Mouse (Mus musculus) hindbrain, embryonic 12.5 days (tissue): ENCODE measurements around the gene Nupr1. TPM values are rescaled to one million over a fixed set of nuclear protein-coding genes. Genes with fewer than 3 reads are reported as not detected.

Source experiments
- ATAC-seq: fragments of 200-750 bp; cut with Nextera tagmentation; 2 replicates; pipeline ENCODE4 v1.8.0; 2017; ENCODE audit warnings: moderate TSS enrichment; ENCODE audit not compliant: low FRiP score
- H3K27ac ChIP-seq: fragments of 300-500 bp; sonication (generic); 2 replicates; pipeline ENCODE4 v1.5.1; 2016; ENCODE audit warnings: mild to moderate bottlenecking
- H3K27me3 ChIP-seq: fragments of 300-500 bp; sonication (generic); 2 replicates; pipeline ENCODE4 v1.6.1; 2016; ENCODE audit warnings: mild to moderate bottlenecking
- H3K36me3 ChIP-seq: fragments of 300-500 bp; sonication (generic); 2 replicates; pipeline ENCODE4 v1.6.1; 2016; ENCODE audit warnings: mild to moderate bottlenecking
- H3K4me1 ChIP-seq: fragments of 300-500 bp; sonication (generic); 2 replicates; pipeline ENCODE4 v1.6.1; 2016
- H3K4me2 ChIP-seq: fragments of 300-500 bp; sonication (generic); replicated peaks from 2 replicates; pipeline ENCODE4 v1.6.1; 2016; ENCODE audit warnings: mild to moderate bottlenecking
- H3K4me3 ChIP-seq: fragments of 300-500 bp; sonication (generic); 2 replicates; pipeline ENCODE4 v1.5.1; 2016; ENCODE audit warnings: mild to moderate bottlenecking
- H3K9ac ChIP-seq: fragments of 300-500 bp; sonication (generic); 2 replicates; pipeline ENCODE4 v1.6.1; 2016; ENCODE audit warnings: mild to moderate bottlenecking, moderate library complexity
- H3K9me3 ChIP-seq: fragments of 300-500 bp; sonication (generic); replicated peaks from 2 replicates; pipeline ENCODE4 v1.6.1; 2016; ENCODE audit warnings: mild to moderate bottlenecking
- WGBS: fragments of 180-500 bp; shearing (Covaris S2); methylation state at CpG from one replicate; pipeline ENCODE4 v1.1.7; 2016; 5-methylcytosine and 5-hydroxymethylcytosine counted together
- polyA plus RNA-seq: library from polyadenylated mRNA; unstranded; fragments of >200 nt; fragmentation: Nextera tagmentation; extraction: Ambion mirVana; gene quantifications from 2 replicates; pipeline ENCODE4 v1.2.1, GENCODE M21; 2016

Nupr1 gene
- polyA plus RNA-seq, 1 experiment from 2014 or later: 3.8 TPM

GRCm38 (mm10) chr7:126636733-126637520 lies 6.3 kb upstream of the Nupr1 start:
- ATAC-seq: no peak
- no peaks in the 10 kb centered on the region for H3K9me3 ChIP-seq
- no peak overlapping the region for H3K27ac ChIP-seq
- 13% methylated on average over 4 of the region's 4 CpGs for WGBS
- H3K4me1 ChIP-seq: no peaks in the 10 kb centered on the region
- no peak overlapping the region for H3K4me3 ChIP-seq
- no peaks in the 10 kb centered on the region for H3K36me3 ChIP-seq
- H3K4me2 ChIP-seq: no peak overlapping the region
- no peak overlapping the region for H3K9ac ChIP-seq
- no peaks in the 10 kb centered on the region; the same call in 1 of the 2 replicates for H3K27me3 ChIP-seq

DNA sequence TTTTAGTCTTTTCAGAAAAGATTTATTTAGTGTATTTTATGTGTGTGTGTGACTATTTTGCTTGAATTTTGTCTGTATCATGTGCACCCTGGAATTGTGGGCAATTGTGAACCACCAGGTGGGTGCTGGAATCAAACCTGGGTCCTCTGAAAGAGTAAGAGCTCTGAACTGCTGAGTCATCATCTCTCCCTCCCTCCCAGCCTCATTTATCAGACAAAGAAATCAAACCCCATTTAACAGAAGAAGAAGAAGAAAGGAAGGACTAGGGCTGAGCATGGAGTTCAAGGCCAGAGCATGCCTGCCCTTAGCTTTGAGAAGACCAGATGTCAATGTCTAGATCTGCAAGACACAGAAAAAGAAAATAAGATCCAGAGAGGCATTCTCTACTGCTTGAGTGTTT lies 4.7 kb upstream of the Nupr1 start:
- Histone ChIP-seq H3K4me2 (no peak overlapping the region), H3K9me3 (no peaks in the 10 kb centered on the region), H3K27ac (no peak overlapping the region), H3K9ac (no peak overlapping the region), H3K4me1 (no peaks in the 10 kb centered on the region), H3K27me3 (no peaks in the 10 kb centered on the region; the same call in 1 of the 2 replicates), H3K4me3 (no peak overlapping the region), H3K36me3 (no peaks in the 10 kb centered on the region)
- no peak for ATAC-seq

DNA sequence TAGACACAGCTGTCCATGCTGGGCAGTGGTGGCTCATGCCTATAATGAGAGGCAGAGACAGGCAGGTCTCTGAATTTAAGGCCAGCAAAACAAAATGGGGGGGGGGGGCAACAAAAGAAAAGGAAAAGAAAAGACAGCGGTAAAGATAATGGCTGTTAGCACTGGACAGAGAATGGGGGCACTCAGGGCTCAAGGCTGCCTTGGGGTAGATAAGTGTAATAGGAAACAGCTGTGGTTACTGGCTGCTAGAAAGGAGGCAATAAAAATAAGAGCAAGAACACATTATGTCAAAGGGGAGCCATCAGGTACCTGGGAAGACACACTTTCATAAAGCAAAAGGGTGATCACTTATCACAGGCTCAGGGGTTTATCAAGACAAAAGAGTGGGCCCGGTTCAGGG lies 1.8 kb upstream of the Nupr1 start:
- ATAC-seq: no peak
- Histone ChIP-seq H3K4me2 (no peak overlapping the region), H3K9me3 (no peaks in the 10 kb centered on the region), H3K27me3 (no peaks in the 10 kb centered on the region), H3K27ac (no peak overlapping the region), H3K36me3 (no peaks in the 10 kb centered on the region), H3K9ac (no peak overlapping the region), H3K4me3 (no peak overlapping the region), H3K4me1 (no peaks in the 10 kb centered on the region)
- WGBS: 94% methylated on average over 2 of the region's 2 CpGs

DNA sequence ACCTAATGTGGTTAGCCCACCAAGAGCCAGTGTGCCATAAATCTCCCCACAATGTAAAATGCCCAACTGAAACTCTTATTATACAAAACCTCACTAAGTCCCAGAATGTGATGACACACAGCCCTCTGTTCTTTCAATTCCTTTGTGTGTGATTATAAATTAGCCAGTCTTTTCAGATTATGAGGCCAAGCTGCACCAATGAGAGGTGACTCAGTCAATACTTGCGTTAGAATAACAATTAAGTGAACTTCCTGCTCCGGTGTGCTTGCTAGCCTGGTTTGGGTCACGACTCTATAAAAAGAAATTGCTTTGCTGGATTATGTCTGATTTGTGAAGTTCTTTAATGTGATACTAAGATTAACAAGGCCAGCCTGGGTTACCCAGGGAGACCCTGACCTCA lies 746 bp downstream of the Nupr1 start:
- Histone ChIP-seq H3K4me2 (no peak overlapping the region), H3K4me1 (no peaks in the 10 kb centered on the region), H3K9ac (no peak overlapping the region), H3K4me3 (no peak overlapping the region), H3K27ac (no peak overlapping the region), H3K27me3 (no peaks in the 10 kb centered on the region), H3K9me3 (no peaks in the 10 kb centered on the region), H3K36me3 (no peaks in the 10 kb centered on the region)
- 38% methylated on average over 3 of the region's 3 CpGs for whole genome bisulfite sequencing
- no peak for ATAC-seq

GRCm38 (mm10) chr7:126628111-126628510 lies 2.5 kb downstream of the Nupr1 start:
- Histone ChIP-seq H3K27ac (no peak overlapping the region), H3K4me3 (no peak overlapping the region), H3K27me3 (no peaks in the 10 kb centered on the region), H3K4me2 (no peak overlapping the region), H3K36me3 (no peaks in the 10 kb centered on the region), H3K4me1 (0 out of 2 replicates have a peak, but pooled peaks cover under 1% of the 10 kb centered on the region), H3K9ac (no peak overlapping the region), H3K9me3 (no peaks in the 10 kb centered on the region)
- no peak for ATAC-seq
- WGBS: 66% methylated on average over 6 of the region's 6 CpGs

GRCm38 (mm10) chr7:126625807-126626600 lies 4.7 kb downstream of the Nupr1 start:
- H3K4me1 ChIP-seq: 0 out of 2 replicates have a peak, but pooled peaks cover 4% of the 10 kb centered on the region
- H3K27ac ChIP-seq: no peak overlapping the region
- no peaks in the 10 kb centered on the region for H3K9me3 ChIP-seq
- no peaks in the 10 kb centered on the region for H3K36me3 ChIP-seq
- no peak overlapping the region for H3K4me3 ChIP-seq
- H3K9ac ChIP-seq: no peak overlapping the region
- H3K27me3 ChIP-seq: no peaks in the 10 kb centered on the region
- ATAC-seq: no peak
- no peak overlapping the region for H3K4me2 ChIP-seq
- WGBS: 86% methylated on average over 3 of the region's 3 CpGs

DNA sequence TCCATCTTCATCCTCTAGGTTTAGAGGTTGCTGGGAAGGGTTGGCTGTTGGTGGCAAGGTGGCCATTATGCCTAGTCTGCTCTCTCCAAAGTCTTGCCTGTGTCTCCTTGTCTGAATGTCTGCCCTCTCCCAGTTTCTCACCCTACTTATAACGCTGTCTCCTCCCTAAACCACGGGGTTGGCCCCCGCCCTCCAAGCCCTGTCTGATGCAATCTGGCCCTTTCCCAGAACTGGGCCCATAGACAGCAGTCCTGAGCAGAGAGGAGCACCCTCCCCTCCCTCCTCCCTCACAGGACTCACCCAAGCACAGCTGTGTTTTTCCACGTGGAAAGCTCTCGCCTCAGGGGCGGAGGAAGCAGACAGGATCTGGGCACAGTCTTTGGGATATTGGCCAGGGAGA lies 5.3 kb downstream of the Nupr1 start:
- Histone ChIP-seq H3K9me3 (no peaks in the 10 kb centered on the region), H3K4me2 (no peak overlapping the region), H3K4me1 (0 out of 2 replicates have a peak, but pooled peaks cover 4% of the 10 kb centered on the region), H3K4me3 (no peak overlapping the region), H3K36me3 (no peaks in the 10 kb centered on the region), H3K27ac (no peak overlapping the region), H3K27me3 (no peaks in the 10 kb centered on the region), H3K9ac (no peak overlapping the region)
- 62% methylated on average over 6 of the region's 6 CpGs for WGBS
- no peak for ATAC-seq

DNA sequence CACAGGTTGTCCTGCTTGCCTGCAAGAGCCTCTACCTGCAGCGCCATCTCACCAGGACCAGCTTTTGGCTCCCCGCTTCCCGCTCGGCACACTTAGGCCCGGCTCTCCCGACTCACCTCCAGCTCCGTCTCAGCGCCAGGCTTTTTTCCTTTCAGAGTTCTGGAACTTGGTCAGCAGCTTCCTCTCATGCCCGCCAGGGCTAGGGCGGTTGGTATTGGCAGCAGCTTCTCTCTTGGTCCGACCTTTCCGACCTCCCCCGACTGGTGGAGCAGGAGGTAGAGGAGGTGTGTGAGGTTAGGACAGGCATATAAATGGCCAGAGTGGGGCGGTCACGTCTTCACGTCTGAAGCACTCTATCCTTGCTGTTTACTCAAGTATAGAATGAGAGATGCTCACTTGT lies 5.9 kb downstream of the Nupr1 start:
- Histone ChIP-seq H3K4me1 (0 out of 2 replicates have a peak, but pooled peaks cover 4% of the 10 kb centered on the region), H3K9me3 (no peaks in the 10 kb centered on the region), H3K9ac (no peak overlapping the region), H3K27ac (no peak overlapping the region), H3K36me3 (no peaks in the 10 kb centered on the region), H3K4me3 (no peak overlapping the region), H3K27me3 (no peaks in the 10 kb centered on the region), H3K4me2 (no peak overlapping the region)
- ATAC-seq: no peak
- 70% methylated on average over 16 of the region's 16 CpGs for WGBS

GRCm38 (mm10) chr7:126623381-126623780 lies 7.3 kb downstream of the Nupr1 start:
- H3K27me3 ChIP-seq: no peaks in the 10 kb centered on the region
- H3K4me1 ChIP-seq: 0 out of 2 replicates have a peak, but pooled peaks cover 4% of the 10 kb centered on the region
- H3K27ac ChIP-seq: no peak overlapping the region
- no peak overlapping the region for H3K4me3 ChIP-seq
- no peak for ATAC-seq
- H3K36me3 ChIP-seq: no peaks in the 10 kb centered on the region
- whole genome bisulfite sequencing: 86% methylated on average over 1 of the region's 1 CpGs
- no peaks in the 10 kb centered on the region for H3K9me3 ChIP-seq
- no peak overlapping the region for H3K4me2 ChIP-seq
- no peak overlapping the region for H3K9ac ChIP-seq

DNA sequence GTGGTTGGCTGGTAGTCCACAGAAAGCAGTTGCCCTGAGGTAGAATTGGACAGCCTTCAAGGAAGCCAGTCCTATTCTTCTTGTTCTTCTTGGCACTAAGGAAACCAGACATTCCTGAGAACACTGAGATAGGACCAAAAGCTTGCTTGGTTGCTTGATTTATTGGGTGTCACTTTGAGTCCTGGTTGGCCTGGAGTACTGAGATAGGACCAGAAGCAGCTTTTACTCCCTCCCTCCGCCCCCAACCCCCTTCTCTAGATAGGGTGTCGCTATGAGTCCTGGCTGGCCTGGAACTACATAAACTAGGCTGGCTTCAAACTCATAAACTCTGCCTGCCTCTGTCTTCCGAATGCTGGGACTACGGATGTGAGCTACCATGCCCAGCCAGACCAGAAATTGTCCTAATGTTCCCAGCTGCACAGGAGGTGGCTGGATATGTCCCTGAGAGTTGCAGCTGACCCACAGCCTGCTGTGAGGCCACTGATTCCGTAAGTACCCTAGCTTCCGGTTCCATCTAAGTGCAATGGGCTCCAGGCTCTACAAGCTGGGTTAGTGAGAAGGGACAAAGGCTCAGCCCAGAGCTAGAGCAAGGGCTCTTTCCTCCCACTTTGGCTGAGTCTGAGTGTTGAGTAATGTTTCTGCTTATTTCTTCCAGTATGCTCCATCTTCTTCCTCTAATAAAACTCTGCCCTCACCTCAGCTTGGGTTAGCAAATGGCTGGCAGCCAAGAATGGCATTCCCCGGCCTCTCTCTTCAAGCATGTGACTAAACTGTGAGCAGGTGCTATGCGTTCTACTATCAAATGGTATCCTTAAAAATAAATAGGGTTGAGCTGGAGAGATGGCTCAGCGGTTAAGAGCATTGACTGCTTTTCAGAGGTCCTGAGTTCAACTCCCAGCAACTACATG lies 9.0 kb downstream of the Nupr1 start:
- no peak overlapping the region for H3K4me3 ChIP-seq
- no peak overlapping the region for H3K4me2 ChIP-seq
- H3K9me3 ChIP-seq: no peaks in the 10 kb centered on the region
- 84% methylated on average over 9 of the region's 9 CpGs for WGBS
- H3K9ac ChIP-seq: no peak overlapping the region
- H3K4me1 ChIP-seq: 0 out of 2 replicates have a peak, but pooled peaks cover 4% of the 10 kb centered on the region
- no peaks in the 10 kb centered on the region for H3K27me3 ChIP-seq
- no peak overlapping the region for H3K27ac ChIP-seq
- no peaks in the 10 kb centered on the region for H3K36me3 ChIP-seq
- no peak for ATAC-seq

GRCm38 (mm10) chr7:126619559-126620275 lies 10.9 kb downstream of the Nupr1 start:
- H3K36me3 ChIP-seq: no peaks in the 10 kb centered on the region
- H3K4me1 ChIP-seq: 0 out of 2 replicates have a peak, but pooled peaks cover 4% of the 10 kb centered on the region
- H3K9me3 ChIP-seq: no peaks in the 10 kb centered on the region
- ATAC-seq: no peak
- no peak overlapping the region for H3K9ac ChIP-seq
- H3K4me3 ChIP-seq: no peak overlapping the region
- no peak overlapping the region for H3K4me2 ChIP-seq
- H3K27me3 ChIP-seq: no peaks in the 10 kb centered on the region
- 86% methylated on average over 10 of the region's 10 CpGs for WGBS
- no peak overlapping the region for H3K27ac ChIP-seq
